Mouse (Mus musculus) heart, adult 9 months (tissue): ENCODE measurements around the gene Ipo7.

Experiments used
- DNase-seq, 2 experiments: peaks; one replicate each; pipeline ENCODE4 v3.0.0; 2022; ENCODE audit warnings: low spot score in 2 of 2

Gene Ipo7

DNA sequence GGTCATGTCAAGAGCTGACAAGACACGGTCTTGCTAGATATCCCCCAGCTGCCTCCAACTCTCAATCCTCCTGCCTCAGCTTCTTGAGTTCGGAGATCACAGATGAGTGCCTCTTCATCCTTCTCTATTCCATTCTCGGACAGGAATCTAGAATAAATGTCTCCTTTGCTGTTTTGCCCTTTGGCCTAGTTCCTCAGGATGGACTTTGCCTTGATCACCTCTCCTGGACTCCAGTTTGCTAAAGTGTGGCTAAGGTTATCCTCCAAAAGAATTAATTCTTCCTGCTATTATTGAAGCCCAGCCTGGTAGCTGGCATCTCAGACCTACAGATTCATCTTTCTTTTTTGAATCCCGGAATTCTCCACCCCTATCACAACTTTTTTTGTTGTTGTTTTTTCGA lies 87.0 kb downstream of the Ipo7 start:
- DNase-seq = no peak
